Mouse (Mus musculus) cortical plate, adult 2 months (tissue): Measurements from ENCODE around the gene Upk2.

ENCODE experiments used
- CTCF ChIP-seq: fragments of 200-500 bp; IDR thresholded peaks from 2 replicates; pipeline ENCODE4 v1.5.1; 2011; ENCODE audit warnings: mild to moderate bottlenecking, control low read depth, low read length; ENCODE audit not compliant: insufficient read depth; ENCODE audit errors: extremely low read depth
- POLR2A ChIP-seq: fragments of 200-500 bp; IDR thresholded peaks from 2 replicates; pipeline ENCODE4 v1.6.1; 2011; ENCODE audit warnings: mild to moderate bottlenecking, low read length, control low read depth; ENCODE audit not compliant: insufficient read depth; ENCODE audit errors: extremely low read depth

DNA sequence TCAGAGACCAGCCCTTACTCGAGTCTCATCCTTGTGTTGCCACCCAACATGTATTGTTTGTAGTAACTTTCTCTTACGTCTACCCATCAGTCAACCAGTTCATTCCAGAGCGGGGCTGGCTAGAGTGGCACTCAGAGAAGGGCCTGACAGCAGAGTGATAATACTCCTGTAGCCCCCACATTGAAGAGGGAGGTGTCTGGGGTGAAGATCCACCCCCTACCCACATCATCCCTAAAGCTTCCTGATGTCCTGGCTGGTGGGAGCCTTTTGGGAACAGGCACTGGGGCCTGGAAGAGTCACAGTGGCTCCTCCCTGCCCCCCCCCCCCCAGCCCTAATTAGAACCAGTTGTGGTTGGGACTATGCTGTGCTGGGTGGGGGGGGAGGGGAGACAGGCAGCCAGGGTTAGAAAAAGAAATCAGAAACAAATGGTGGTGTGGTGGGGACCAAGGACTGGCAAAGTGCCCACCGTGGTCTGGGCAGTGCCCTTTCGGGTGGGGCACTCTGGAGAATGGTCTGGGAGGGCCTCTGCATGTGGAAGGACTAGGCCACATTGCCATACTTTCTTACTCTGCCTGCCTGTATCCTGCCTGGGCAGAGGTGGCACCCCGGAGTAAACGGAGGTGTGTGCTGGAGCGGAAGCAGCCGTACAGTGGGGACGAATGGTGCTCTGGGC is 46.6 kb upstream of the Upk2 start:
- no peak for TF ChIP-seq CTCF
- TF ChIP-seq POLR2A = no peak
